Mouse (Mus musculus) CH12.LX (cell line): ENCODE data around the gene Nup50. TPM values are rescaled to one million over a fixed set of nuclear protein-coding genes. Genes with fewer than 3 reads are reported as not detected.

Experiments
- DNase-seq: peaks from one replicate; pipeline ENCODE4 v3.0.0-alpha.2; 2013; ENCODE audit errors: extremely low read depth
- H3K27ac ChIP-seq: 2 replicates; pipeline ENCODE4 v1.5.1; 2012; ENCODE audit warnings: low read depth, mild to moderate bottlenecking, control low read depth, moderate library complexity; ENCODE audit not compliant: insufficient read depth
- H3K27me3 ChIP-seq: replicated peaks from 2 replicates; pipeline ENCODE3; 2012; ENCODE audit warnings: inconsistent platforms
- H3K36me3 ChIP-seq, 2 experiments: replicated peaks in 1 of 2; 2 replicates each; pipeline versions ENCODE3 to v1.6.1; 2012; ENCODE audit warnings: inconsistent platforms in 1 of 2, low read length in 1 of 2, mild to moderate bottlenecking in 1 of 2, mixed read lengths in 1 of 2, moderate library complexity in 1 of 2; ENCODE audit not compliant: control insufficient read depth in 1 of 2, insufficient read depth in 1 of 2
- H3K4me1 ChIP-seq, 2 experiments: 2 replicates each; pipeline ENCODE4 v1.6.1; 2012; ENCODE audit warnings: inconsistent platforms in 1 of 2, moderate library complexity in 1 of 2; ENCODE audit not compliant: insufficient read depth in 2 of 2, control insufficient read depth in 1 of 2
- H3K4me2 ChIP-seq: 2 replicates; pipeline ENCODE4 v1.6.1; 2012; ENCODE audit warnings: low read depth, mild to moderate bottlenecking, control low read depth; ENCODE audit not compliant: poor library complexity, insufficient read depth, severe bottlenecking
- H3K4me3 ChIP-seq, 3 experiments: fragments of 150-350 bp in 1 of 3; sonication (generic) in 1 of 3; replicated peaks in 1 of 3; 2 replicates each; pipeline versions ENCODE3 to v1.5.1; 2011 to 2012; ENCODE audit warnings: low read depth in 2 of 3, low read length in 2 of 3, mild to moderate bottlenecking in 2 of 3, moderate library complexity in 2 of 3, control low read depth in 1 of 3, improper control_type of control experiment in 1 of 3, inconsistent platforms in 1 of 3, mixed read lengths in 1 of 3; ENCODE audit not compliant: poor library complexity in 1 of 3
- H3K79me2 ChIP-seq: replicated peaks from 2 replicates; pipeline ENCODE4 v1.6.1; 2012; ENCODE audit warnings: mild to moderate bottlenecking, moderate library complexity; ENCODE audit not compliant: control insufficient read depth, poor library complexity, insufficient read depth, severe bottlenecking; ENCODE audit errors: extremely low read depth
- H3K9ac ChIP-seq: 2 replicates; pipeline ENCODE4 v1.6.1; 2012; ENCODE audit warnings: low read depth, mild to moderate bottlenecking, control low read depth, moderate library complexity; ENCODE audit not compliant: insufficient read depth
- H3K9me3 ChIP-seq: replicated peaks from 2 replicates; pipeline ENCODE3; 2012; ENCODE audit warnings: low read length, inconsistent platforms, mixed read lengths
- BHLHE40 ChIP-seq: IDR thresholded peaks from 2 replicates; pipeline ENCODE4 v1.6.1; 2011; ENCODE audit warnings: mild to moderate bottlenecking, low read depth, low read length, improper control_type of control experiment
- E2F4 ChIP-seq: IDR thresholded peaks from 2 replicates; pipeline ENCODE4 v1.6.1; 2011; ENCODE audit warnings: low read depth, low read length, improper control_type of control experiment; ENCODE audit not compliant: insufficient replicate concordance
- ELF1 ChIP-seq: IDR thresholded peaks from 2 replicates; pipeline ENCODE4 v1.6.1; 2014; ENCODE audit warnings: low read depth, mild to moderate bottlenecking, inconsistent platforms, low read length, improper control_type of control experiment
- ETS1 ChIP-seq: conservative IDR thresholded peaks from 2 replicates; pipeline ENCODE4 v1.6.1; 2012; ENCODE audit warnings: low read depth, mild to moderate bottlenecking, inconsistent platforms, low read length, improper control_type of control experiment, moderate library complexity
- HCFC1 ChIP-seq: IDR thresholded peaks from 2 replicates; pipeline ENCODE4 v1.6.1; 2012; ENCODE audit warnings: low read depth, mild to moderate bottlenecking, inconsistent platforms, low read length, improper control_type of control experiment
- JUN ChIP-seq: IDR thresholded peaks from 2 replicates; pipeline ENCODE4 v1.6.1; 2011; ENCODE audit warnings: low read depth, mild to moderate bottlenecking, low read length, improper control_type of control experiment, moderate library complexity; ENCODE audit not compliant: insufficient read depth
- KAT2A ChIP-seq: IDR thresholded peaks from 2 replicates; pipeline ENCODE4 v1.6.1; 2012; ENCODE audit warnings: low read length, improper control_type of control experiment, inconsistent platforms; ENCODE audit not compliant: insufficient replicate concordance
- MAX ChIP-seq: IDR thresholded peaks from 2 replicates; pipeline ENCODE4 v1.6.1; 2011; ENCODE audit warnings: low read length, improper control_type of control experiment
- MEF2A ChIP-seq: IDR thresholded peaks from 2 replicates; pipeline ENCODE4 v1.6.1; 2014; ENCODE audit warnings: low read depth, mild to moderate bottlenecking, inconsistent platforms, low read length, improper control_type of control experiment, borderline replicate concordance
- MXI1 ChIP-seq: IDR thresholded peaks from 2 replicates; pipeline ENCODE4 v1.6.1; 2011; ENCODE audit warnings: mild to moderate bottlenecking, low read depth, low read length, improper control_type of control experiment
- NELFE ChIP-seq: IDR thresholded peaks from 2 replicates; pipeline ENCODE4 v1.6.1; 2011; ENCODE audit warnings: low read depth, low read length, improper control_type of control experiment
- PAX5 ChIP-seq: IDR thresholded peaks from 2 replicates; pipeline ENCODE4 v1.6.1; 2012; ENCODE audit warnings: low read length, inconsistent platforms, mixed read lengths
- POLR2AphosphoS2 ChIP-seq: IDR thresholded peaks from 2 replicates; pipeline ENCODE4 v1.6.1; 2011; ENCODE audit warnings: low read depth, low read length, improper control_type of control experiment
- SIN3A ChIP-seq: IDR thresholded peaks from 2 replicates; pipeline ENCODE4 v1.6.1; 2012; ENCODE audit warnings: low read length, improper control_type of control experiment, inconsistent platforms
- TBP ChIP-seq: conservative IDR thresholded peaks from 2 replicates; pipeline ENCODE4 v1.6.1; 2011; ENCODE audit warnings: low read depth, low read length, improper control_type of control experiment
- USF2 ChIP-seq: conservative IDR thresholded peaks from 2 replicates; pipeline ENCODE4 v1.6.1; 2011; ENCODE audit warnings: low read depth, low read length, improper control_type of control experiment
- dilution Hi-C: fragments of 300-500 bp; cut with MboI; formaldehyde crosslinking; loops from 2 replicates; pipeline ENCODE4 v1.14.3; 2020; ENCODE audit warnings: low sequenced_read_pairs; ENCODE audit not compliant: extremely low pct_unique_long_range_greater_than_20kb, extremely low pct_ligation_motif_present
- in situ Hi-C: fragments of 300-500 bp; cut with MboI; formaldehyde crosslinking; loops from 3 replicates; pipeline ENCODE4 v1.14.3; 2019; ENCODE audit warnings: low sequenced_read_pairs, low pct_ligation_motif_present, low pct_unique_long_range_greater_than_20kb, mixed read lengths
- polyA plus RNA-seq: library from polyadenylated mRNA; unstranded; fragments of >175 nt; gene quantifications from 2 replicates; pipeline ENCODE4 v1.2.1, GENCODE M21; 2012; ENCODE audit warnings: low read depth; ENCODE audit not compliant: insufficient read length
- total RNA-seq, 2 experiments: library from RNA; depleted of rRNA; stranded (reverse); fragments of 300-350 nt in 1 of 2; fragments of >200 nt in 1 of 2; gene quantifications; 2 replicates each; pipeline ENCODE4 v1.2.3; 2012 to 2014

Nup50 gene
- total and polyA plus RNA-seq, 3 experiments, result 39.2 to 85.6 (median 43.4) TPM

GRCm38 (mm10) chr15:84973544-84973871 is 50.3 kb downstream of the Nup50 start:
- no peak overlapping the region for H3K4me3 ChIP-seq
- no peak overlapping the region for H3K4me2 ChIP-seq
- peaks cover 0 to 25% of the 10 kb centered on the region in 2 experiments for H3K36me3 ChIP-seq
- no peaks in the 10 kb centered on the region for H3K27me3 ChIP-seq
- TF ChIP-seq SIN3A (no peak), ELF1 (no peak), JUN (no peak), HCFC1 (no peak), BHLHE40 (no peak), PAX5 (no peak), E2F4 (no peak), TBP (no peak), MEF2A (no peak), KAT2A (no peak), NELFE (no peak), USF2 (no peak), MAX (no peak), POLR2AphosphoS2 (no peak)
- TF ChIP-seq, all 38 proteins: peak for 0
- in situ Hi-C loops, result no loop called here
- Histone ChIP-seq H3K27ac (no peak overlapping the region), H3K79me2 (no peaks in the 10 kb centered on the region), H3K9ac (no peak overlapping the region), H3K4me1 (peaks cover 6 to 25% of the 10 kb centered on the region in 2 experiments; a peak in 3 of 4 replicates), H3K9me3 (no peaks in the 10 kb centered on the region)
- DNase-seq, result no peak
- dilution Hi-C loops, result no loop called here

- Histone ChIP-seq H3K4me1 (peaks cover 6 to 18% of the 10 kb centered on the region in 2 experiments; a peak in 3 of 4 replicates), H3K9me3 (no peaks in the 10 kb centered on the region), H3K4me3 (no peak overlapping the region), H3K27ac (no peak overlapping the region), H3K79me2 (no peaks in the 10 kb centered on the region), H3K36me3 (peaks cover 0 to 18% of the 10 kb centered on the region in 2 experiments), H3K9ac (no peak overlapping the region), H3K4me2 (no peak overlapping the region), H3K27me3 (no peaks in the 10 kb centered on the region)
- dilution Hi-C loops, result no loop called here
- in situ Hi-C loops, result no loop called here
- no peak for DNase-seq
- TF ChIP-seq BHLHE40 (no peak), MXI1 (no peak), ETS1 (no peak; the same call in 1 of the 2 replicates)
These were observed 52.5 kb downstream of the Nup50 start for GRCm38 (mm10) chr15:84975729-84976128.
